Mouse (Mus musculus): ENCODE data around the gene Cda.

Gene Cda

GRCm38 (mm10) chr4:138367641-138368497 is at the start of gene Cda:
Gene Cda (minus strand): TSS chr4:138367992.
- no peak for DNase-seq (ENCODE audit: low spot score)

- no peak for DNase-seq (ENCODE audit: low spot score)
Observed at GRCm38 (mm10) chr4:138416414-138416813, 48.6 kb upstream of the Cda start.

- DNase-seq (ENCODE audit: low spot score) = no peak
Observed at GRCm38 (mm10) chr4:138415991-138416390, 48.2 kb upstream of the Cda start.

- no peak for DNase-seq (ENCODE audit: low spot score)
Observed at GRCm38 (mm10) chr4:138414725-138415124, 46.9 kb upstream of the Cda start.

- no peak for DNase-seq (ENCODE audit: low spot score)
Observed at GRCm38 (mm10) chr4:138411504-138412121, 43.8 kb upstream of the Cda start.

- DNase-seq (ENCODE audit: low spot score) = no peak
Observed at GRCm38 (mm10) chr4:138411011-138411410, 43.2 kb upstream of the Cda start.

GRCm38 (mm10) chr4:138407479-138408194 is 39.8 kb upstream of the Cda start:
- no peak for DNase-seq (ENCODE audit: low spot score)

- DNase-seq (ENCODE audit: low spot score) = no peak
Observed at GRCm38 (mm10) chr4:138404806-138405205, 37.0 kb upstream of the Cda start.

- DNase-seq (ENCODE audit: low spot score) = no peak
Observed at GRCm38 (mm10) chr4:138396711-138397110, 28.9 kb upstream of the Cda start.

GRCm38 (mm10) chr4:138395971-138396645 is 28.3 kb upstream of the Cda start, which contains the start of gene Fam43b:
Gene Fam43b (minus strand): TSS chr4:138396528.
- no peak for DNase-seq (ENCODE audit: low spot score)

GRCm38 (mm10) chr4:138395087-138395970 is 27.5 kb upstream of the Cda start:
- DNase-seq (ENCODE audit: low spot score) = no peak

GRCm38 (mm10) chr4:138393703-138394102 is 25.9 kb upstream of the Cda start:
- no peak for DNase-seq (ENCODE audit: low spot score)

- no peak for DNase-seq (ENCODE audit: low spot score)
Observed at GRCm38 (mm10) chr4:138383789-138384188, 16.0 kb upstream of the Cda start.

- DNase-seq (ENCODE audit: low spot score) = no peak
Observed at GRCm38 (mm10) chr4:138382462-138382861, 14.7 kb upstream of the Cda start.

- DNase-seq (ENCODE audit: low spot score) = no peak
Observed at GRCm38 (mm10) chr4:138380132-138380689, 12.4 kb upstream of the Cda start.

GRCm38 (mm10) chr4:138379091-138379840 is 11.5 kb upstream of the Cda start:
- peak; percentile 56 for DNase-seq (ENCODE audit: low spot score)

GRCm38 (mm10) chr4:138377526-138377925 is 9.7 kb upstream of the Cda start:
- no peak for DNase-seq (ENCODE audit: low spot score)

GRCm38 (mm10) chr4:138375117-138375516 is 7.3 kb upstream of the Cda start:
- no peak for DNase-seq (ENCODE audit: low spot score)

GRCm38 (mm10) chr4:138370996-138371516 is 3.3 kb upstream of the Cda start:
- DNase-seq (ENCODE audit: low spot score) = no peak

Data from layer of hippocampus, adult 9-10 months (tissue).